Mouse (Mus musculus): ENCODE results near the gene Msto1. TPM values are rescaled to one million over a fixed set of nuclear protein-coding genes. Genes with fewer than 3 reads are reported as not detected.
"Not testable (repeated sequence)": the region's sequence is repeated elsewhere in the genome, so short reads cannot be mapped to it uniquely, and the experiment has no call there.

Msto1 gene
- 23.6 and 24.9 TPM in 2 replicates for polyA plus RNA-seq (2015; fragmentation: Nextera tagmentation; extraction: Ambion mirVana)

- ATAC-seq (ENCODE audit: low FRiP score, low TSS enrichment) (peak; percentile 97), DNase-seq (ENCODE audit: low spot score) (peak; percentile 95)
- H3K9ac ChIP-seq (ENCODE audit: low read length) = peak within 1 kb of the TSS; percentile 72
- no peaks in the 10 kb centered on the region for H3K9me3 ChIP-seq (ENCODE audit: control insufficient read depth, low read length)
- H3K27ac ChIP-seq (replicated peaks) = peak within 1 kb of the TSS; percentile 78
- no peaks in the 10 kb centered on the region for H3K4me1 ChIP-seq (replicated peaks; ENCODE audit: control insufficient read depth, insufficient read depth)
- 0% methylated on average over 58 of the region's 62 CpGs for WGBS
- H3K27me3 ChIP-seq (ENCODE audit: control insufficient read depth, insufficient read depth, low read length) = no peaks in the 10 kb centered on the region
- H3K4me2 ChIP-seq (replicated peaks; ENCODE audit: low read depth) = peak within 1 kb of the TSS; percentile 88
- TF ChIP-seq CTCF (IDR thresholded peaks at IDR 0.05; ENCODE audit: low read depth) = peak; percentile 28; the same call in 1 of the 2 replicates
- no peak for TF ChIP-seq EP300 (optimal IDR thresholded peaks at IDR 0.05)
- H3K4me3 ChIP-seq (ENCODE audit: low read depth, low read length) = peak within 1 kb of the TSS; percentile 68
- H3K36me3 ChIP-seq (ENCODE audit: control insufficient read depth, insufficient read depth, low read length) = peaks cover 20% of the 10 kb centered on the region
Observed at GRCm38 (mm10) chr3:88913511-88914383, at the start of gene Msto1. Msto1 (minus strand) TSS chr3:88913999.

- not testable (repeated sequence) for H3K27ac ChIP-seq (replicated peaks); H3K9ac ChIP-seq (ENCODE audit: low read length); DNase-seq (ENCODE audit: low spot score); H3K36me3 ChIP-seq (ENCODE audit: control insufficient read depth, insufficient read depth, low read length); H3K4me3 ChIP-seq (ENCODE audit: low read depth, low read length); H3K4me1 ChIP-seq (replicated peaks; ENCODE audit: control insufficient read depth, insufficient read depth); H3K27me3 ChIP-seq (ENCODE audit: control insufficient read depth, insufficient read depth, low read length); H3K4me2 ChIP-seq (replicated peaks; ENCODE audit: low read depth); H3K9me3 ChIP-seq (ENCODE audit: control insufficient read depth, low read length); ATAC-seq (ENCODE audit: low FRiP score, low TSS enrichment)
Observed at GRCm38 (mm10) chr3:88963211-88963610, 49.4 kb upstream of the Msto1 start.

DNA sequence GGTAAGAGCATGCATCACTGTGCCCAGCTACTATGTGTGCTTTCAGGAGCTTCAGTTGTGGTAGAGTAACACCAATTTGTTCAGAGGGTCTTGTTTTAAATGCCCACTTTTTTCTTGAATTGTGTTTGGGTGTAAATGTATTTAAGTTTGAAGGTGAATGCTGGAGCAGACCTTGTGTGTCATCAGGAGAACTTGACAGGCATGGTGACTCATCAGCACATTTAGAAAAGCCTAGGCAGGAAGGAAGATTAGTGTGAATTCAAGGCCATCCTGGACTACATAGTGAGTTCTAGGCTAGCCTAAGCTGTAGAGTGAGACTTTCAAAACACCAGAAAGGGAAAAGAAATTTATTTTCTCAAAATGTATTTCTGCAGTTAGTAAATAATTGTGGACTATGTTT lies 39.9 kb upstream of the Msto1 start:
- Histone ChIP-seq H3K4me2 (replicated peaks; ENCODE audit: low read depth) (no peak overlapping the region), H3K27me3 (ENCODE audit: control insufficient read depth, insufficient read depth, low read length) (no peaks in the 10 kb centered on the region), H3K36me3 (ENCODE audit: control insufficient read depth, insufficient read depth, low read length) (no peaks in the 10 kb centered on the region), H3K4me1 (replicated peaks; ENCODE audit: control insufficient read depth, insufficient read depth) (no peaks in the 10 kb centered on the region), H3K9me3 (ENCODE audit: control insufficient read depth, low read length) (no peaks in the 10 kb centered on the region), H3K4me3 (ENCODE audit: low read depth, low read length) (no peak overlapping the region), H3K9ac (ENCODE audit: low read length) (no peak overlapping the region), H3K27ac (replicated peaks) (no peak overlapping the region)
- ATAC-seq (ENCODE audit: low FRiP score, low TSS enrichment) = no peak
- TF ChIP-seq CTCF (IDR thresholded peaks at IDR 0.05; ENCODE audit: low read depth) = no peak
- no peak for TF ChIP-seq EP300 (optimal IDR thresholded peaks at IDR 0.05)
- no peak for DNase-seq (ENCODE audit: low spot score)

GRCm38 (mm10) chr3:88953246-88953645 lies 39.4 kb upstream of the Msto1 start:
- no peaks in the 10 kb centered on the region for H3K36me3 ChIP-seq (ENCODE audit: control insufficient read depth, insufficient read depth, low read length)
- no peak for ATAC-seq (ENCODE audit: low FRiP score, low TSS enrichment)
- no peak overlapping the region for H3K4me3 ChIP-seq (ENCODE audit: low read depth, low read length)
- H3K27ac ChIP-seq (replicated peaks) = no peak overlapping the region
- no peaks in the 10 kb centered on the region for H3K4me1 ChIP-seq (replicated peaks; ENCODE audit: control insufficient read depth, insufficient read depth)
- no peak overlapping the region for H3K4me2 ChIP-seq (replicated peaks; ENCODE audit: low read depth)
- no peak overlapping the region for H3K9ac ChIP-seq (ENCODE audit: low read length)
- no peak for DNase-seq (ENCODE audit: low spot score)
- no peaks in the 10 kb centered on the region for H3K27me3 ChIP-seq (ENCODE audit: control insufficient read depth, insufficient read depth, low read length)
- no peak for TF ChIP-seq CTCF (IDR thresholded peaks at IDR 0.05; ENCODE audit: low read depth)
- TF ChIP-seq EP300 (optimal IDR thresholded peaks at IDR 0.05) = no peak
- no peaks in the 10 kb centered on the region for H3K9me3 ChIP-seq (ENCODE audit: control insufficient read depth, low read length)
- 69% methylated on average over 4 of the region's 4 CpGs for WGBS

GRCm38 (mm10) chr3:88951327-88951800 lies 37.6 kb upstream of the Msto1 start:
- no peaks in the 10 kb centered on the region for H3K9me3 ChIP-seq (ENCODE audit: control insufficient read depth, low read length)
- DNase-seq (ENCODE audit: low spot score) (no peak), ATAC-seq (ENCODE audit: low FRiP score, low TSS enrichment) (no peak)
- H3K27ac ChIP-seq (replicated peaks) = peak overlapping the region; percentile 100
- peak overlapping the region; percentile 94 for H3K9ac ChIP-seq (ENCODE audit: low read length)
- under 1% methylated on average over 5 of the region's 5 CpGs for WGBS
- TF ChIP-seq CTCF (IDR thresholded peaks at IDR 0.05; ENCODE audit: low read depth) = no peak
- no peak for TF ChIP-seq EP300 (optimal IDR thresholded peaks at IDR 0.05)
- no peaks in the 10 kb centered on the region for H3K27me3 ChIP-seq (ENCODE audit: control insufficient read depth, insufficient read depth, low read length)
- H3K4me3 ChIP-seq (ENCODE audit: low read depth, low read length) = peak overlapping the region; percentile 82
- H3K4me2 ChIP-seq (replicated peaks; ENCODE audit: low read depth) = peak overlapping the region; percentile 68
- no peaks in the 10 kb centered on the region for H3K36me3 ChIP-seq (ENCODE audit: control insufficient read depth, insufficient read depth, low read length)
- no peaks in the 10 kb centered on the region for H3K4me1 ChIP-seq (replicated peaks; ENCODE audit: control insufficient read depth, insufficient read depth)
